Mouse (Mus musculus) CH12.LX (cell line): ENCODE data around the gene Igfbp1. TPM values are rescaled to one million over a fixed set of nuclear protein-coding genes. Genes with fewer than 3 reads are reported as not detected.

Source experiments
- DNase-seq: peaks from one replicate; pipeline ENCODE4 v3.0.0-alpha.2; 2013; ENCODE audit errors: extremely low read depth
- H3K27ac ChIP-seq: 2 replicates; pipeline ENCODE4 v1.5.1; 2012; ENCODE audit warnings: low read depth, mild to moderate bottlenecking, control low read depth, moderate library complexity; ENCODE audit not compliant: insufficient read depth
- H3K27me3 ChIP-seq: replicated peaks from 2 replicates; pipeline ENCODE3; 2012; ENCODE audit warnings: inconsistent platforms
- H3K36me3 ChIP-seq, 2 experiments: replicated peaks in 1 of 2; 2 replicates each; pipeline versions ENCODE3 to v1.6.1; 2012; ENCODE audit warnings: inconsistent platforms in 1 of 2, low read length in 1 of 2, mild to moderate bottlenecking in 1 of 2, mixed read lengths in 1 of 2, moderate library complexity in 1 of 2; ENCODE audit not compliant: control insufficient read depth in 1 of 2, insufficient read depth in 1 of 2
- H3K4me1 ChIP-seq, 2 experiments: 2 replicates each; pipeline ENCODE4 v1.6.1; 2012; ENCODE audit warnings: inconsistent platforms in 1 of 2, moderate library complexity in 1 of 2; ENCODE audit not compliant: insufficient read depth in 2 of 2, control insufficient read depth in 1 of 2
- H3K4me2 ChIP-seq: 2 replicates; pipeline ENCODE4 v1.6.1; 2012; ENCODE audit warnings: low read depth, mild to moderate bottlenecking, control low read depth; ENCODE audit not compliant: poor library complexity, insufficient read depth, severe bottlenecking
- H3K4me3 ChIP-seq, 3 experiments: fragments of 150-350 bp in 1 of 3; sonication (generic) in 1 of 3; replicated peaks in 1 of 3; 2 replicates each; pipeline versions ENCODE3 to v1.5.1; 2011 to 2012; ENCODE audit warnings: low read depth in 2 of 3, low read length in 2 of 3, mild to moderate bottlenecking in 2 of 3, moderate library complexity in 2 of 3, control low read depth in 1 of 3, improper control_type of control experiment in 1 of 3, inconsistent platforms in 1 of 3, mixed read lengths in 1 of 3; ENCODE audit not compliant: poor library complexity in 1 of 3
- H3K79me2 ChIP-seq: replicated peaks from 2 replicates; pipeline ENCODE4 v1.6.1; 2012; ENCODE audit warnings: mild to moderate bottlenecking, moderate library complexity; ENCODE audit not compliant: control insufficient read depth, poor library complexity, insufficient read depth, severe bottlenecking; ENCODE audit errors: extremely low read depth
- H3K9ac ChIP-seq: 2 replicates; pipeline ENCODE4 v1.6.1; 2012; ENCODE audit warnings: low read depth, mild to moderate bottlenecking, control low read depth, moderate library complexity; ENCODE audit not compliant: insufficient read depth
- H3K9me3 ChIP-seq: replicated peaks from 2 replicates; pipeline ENCODE3; 2012; ENCODE audit warnings: low read length, inconsistent platforms, mixed read lengths
- BHLHE40 ChIP-seq: IDR thresholded peaks from 2 replicates; pipeline ENCODE4 v1.6.1; 2011; ENCODE audit warnings: mild to moderate bottlenecking, low read depth, low read length, improper control_type of control experiment
- CHD2 ChIP-seq: IDR thresholded peaks from 2 replicates; pipeline ENCODE4 v1.6.1; 2011; ENCODE audit warnings: low read length, improper control_type of control experiment
- CTCF ChIP-seq, 2 experiments: IDR thresholded peaks in 1 of 2; conservative IDR thresholded peaks in 1 of 2; 2 replicates each; pipeline ENCODE4 v1.5.1; 2011 to 2012; ENCODE audit warnings: low read depth in 2 of 2, low read length in 2 of 2, improper control_type of control experiment in 1 of 2, inconsistent platforms in 1 of 2, mild to moderate bottlenecking in 1 of 2, moderate library complexity in 1 of 2
- E2F4 ChIP-seq: IDR thresholded peaks from 2 replicates; pipeline ENCODE4 v1.6.1; 2011; ENCODE audit warnings: low read depth, low read length, improper control_type of control experiment; ENCODE audit not compliant: insufficient replicate concordance
- ETS1 ChIP-seq: conservative IDR thresholded peaks from 2 replicates; pipeline ENCODE4 v1.6.1; 2012; ENCODE audit warnings: low read depth, mild to moderate bottlenecking, inconsistent platforms, low read length, improper control_type of control experiment, moderate library complexity
- JUN ChIP-seq: IDR thresholded peaks from 2 replicates; pipeline ENCODE4 v1.6.1; 2011; ENCODE audit warnings: low read depth, mild to moderate bottlenecking, low read length, improper control_type of control experiment, moderate library complexity; ENCODE audit not compliant: insufficient read depth
- MAZ ChIP-seq: IDR thresholded peaks from 2 replicates; pipeline ENCODE4 v1.6.1; 2012; ENCODE audit warnings: low read depth, mild to moderate bottlenecking, inconsistent platforms, low read length, improper control_type of control experiment, moderate library complexity
- MXI1 ChIP-seq: IDR thresholded peaks from 2 replicates; pipeline ENCODE4 v1.6.1; 2011; ENCODE audit warnings: mild to moderate bottlenecking, low read depth, low read length, improper control_type of control experiment
- NELFE ChIP-seq: IDR thresholded peaks from 2 replicates; pipeline ENCODE4 v1.6.1; 2011; ENCODE audit warnings: low read depth, low read length, improper control_type of control experiment
- PAX5 ChIP-seq: IDR thresholded peaks from 2 replicates; pipeline ENCODE4 v1.6.1; 2012; ENCODE audit warnings: low read length, inconsistent platforms, mixed read lengths
- POLR2A ChIP-seq: IDR thresholded peaks from 2 replicates; pipeline ENCODE4 v1.6.1; 2011; ENCODE audit warnings: low read depth, mild to moderate bottlenecking, improper control_type of control experiment, low read length
- POLR2AphosphoS2 ChIP-seq: IDR thresholded peaks from 2 replicates; pipeline ENCODE4 v1.6.1; 2011; ENCODE audit warnings: low read depth, low read length, improper control_type of control experiment
- RAD21 ChIP-seq: IDR thresholded peaks from 2 replicates; pipeline ENCODE4 v1.6.1; 2011; ENCODE audit warnings: low read depth, mild to moderate bottlenecking, low read length, improper control_type of control experiment, moderate library complexity
- RCOR1 ChIP-seq: conservative IDR thresholded peaks from 2 replicates; pipeline ENCODE4 v1.6.1; 2012; ENCODE audit warnings: low read depth, mild to moderate bottlenecking, inconsistent platforms, low read length, improper control_type of control experiment
- TBP ChIP-seq: conservative IDR thresholded peaks from 2 replicates; pipeline ENCODE4 v1.6.1; 2011; ENCODE audit warnings: low read depth, low read length, improper control_type of control experiment
- UBTF ChIP-seq: IDR thresholded peaks from 2 replicates; pipeline ENCODE4 v1.6.1; 2012; ENCODE audit warnings: low read depth, mild to moderate bottlenecking, inconsistent platforms, low read length, improper control_type of control experiment, moderate library complexity
- USF1 ChIP-seq: IDR thresholded peaks from 2 replicates; pipeline ENCODE4 v1.6.1; 2014; ENCODE audit warnings: low read depth, mild to moderate bottlenecking, inconsistent platforms, low read length, improper control_type of control experiment
- ZC3H11A ChIP-seq: IDR thresholded peaks from 2 replicates; pipeline ENCODE4 v1.6.1; 2012; ENCODE audit warnings: low read depth, mild to moderate bottlenecking, inconsistent platforms, low read length, improper control_type of control experiment
- ZKSCAN1 ChIP-seq: IDR thresholded peaks from 2 replicates; pipeline ENCODE4 v1.6.1; 2012; ENCODE audit warnings: low read depth, inconsistent platforms, low read length, improper control_type of control experiment, borderline replicate concordance
- ZNF384 ChIP-seq: IDR thresholded peaks from 2 replicates; pipeline ENCODE4 v1.6.1; 2012; ENCODE audit warnings: low read depth, low read length, improper control_type of control experiment, inconsistent platforms
- dilution Hi-C: fragments of 300-500 bp; cut with MboI; formaldehyde crosslinking; loops from 2 replicates; pipeline ENCODE4 v1.14.3; 2020; ENCODE audit warnings: low sequenced_read_pairs; ENCODE audit not compliant: extremely low pct_unique_long_range_greater_than_20kb, extremely low pct_ligation_motif_present
- in situ Hi-C: fragments of 300-500 bp; cut with MboI; formaldehyde crosslinking; loops from 3 replicates; pipeline ENCODE4 v1.14.3; 2019; ENCODE audit warnings: low sequenced_read_pairs, low pct_ligation_motif_present, low pct_unique_long_range_greater_than_20kb, mixed read lengths
- polyA plus RNA-seq: library from polyadenylated mRNA; unstranded; fragments of >175 nt; gene quantifications from 2 replicates; pipeline ENCODE4 v1.2.1, GENCODE M21; 2012; ENCODE audit warnings: low read depth; ENCODE audit not compliant: insufficient read length
- total RNA-seq, 2 experiments: library from RNA; depleted of rRNA; stranded (reverse); fragments of 300-350 nt in 1 of 2; fragments of >200 nt in 1 of 2; gene quantifications; 2 replicates each; pipeline ENCODE4 v1.2.3; 2012 to 2014

The Igfbp1 gene
- total and polyA plus RNA-seq, 3 experiments, result not detected

DNA sequence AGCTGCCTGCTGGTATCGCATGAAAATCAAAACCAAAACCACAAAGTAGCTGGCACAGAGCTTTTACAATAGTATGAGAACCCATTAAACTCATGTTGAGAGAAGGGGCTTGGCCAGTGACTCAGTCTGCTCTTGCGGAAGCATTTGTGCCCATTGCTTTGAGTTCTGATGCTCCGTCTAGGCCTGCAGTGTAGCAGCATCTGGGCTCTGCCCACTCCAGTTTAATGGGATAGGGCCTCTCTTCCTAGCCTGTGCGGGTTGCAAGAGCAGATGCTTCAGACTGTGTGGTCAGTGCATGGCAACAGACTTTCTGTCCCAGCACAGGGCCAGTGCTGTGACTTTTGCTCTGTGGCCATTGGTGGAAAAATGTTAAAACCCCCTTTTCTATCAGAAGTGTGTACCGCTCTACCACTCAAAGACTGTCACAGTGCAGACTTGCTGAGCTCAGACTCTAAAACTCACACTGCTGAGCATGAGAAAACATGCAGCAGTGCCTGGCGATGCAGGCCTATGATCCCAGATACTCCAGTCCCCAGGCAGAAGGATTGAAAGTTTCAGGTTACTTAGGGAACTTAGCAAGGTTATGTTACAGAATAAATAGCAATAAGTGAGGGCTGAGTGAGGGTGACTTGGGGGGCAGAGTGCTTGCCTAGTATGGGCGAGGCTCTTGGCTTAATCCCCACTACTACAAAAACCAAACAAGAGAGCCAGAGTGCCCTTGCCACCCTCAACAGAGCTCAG lies 29.4 kb downstream of the Igfbp1 start:
- no peak overlapping the region for H3K9ac ChIP-seq
- no peak overlapping the region for H3K4me3 ChIP-seq
- TF ChIP-seq TBP (no peak), PAX5 (no peak), UBTF (no peak), ETS1 (no peak), RCOR1 (no peak), JUN (no peak), ZC3H11A (no peak), ZNF384 (no peak), POLR2AphosphoS2 (no peak), MXI1 (no peak), E2F4 (no peak), NELFE (no peak)
- H3K79me2 ChIP-seq, result no peaks in the 10 kb centered on the region
- H3K27me3 ChIP-seq, result no peaks in the 10 kb centered on the region
- DNase-seq, result no peak
- in situ Hi-C loops (no loop called here), dilution Hi-C loops (no loop called here)
- no peaks in the 10 kb centered on the region for H3K36me3 ChIP-seq
- no peaks in the 10 kb centered on the region for H3K4me1 ChIP-seq
- H3K4me2 ChIP-seq, result no peak overlapping the region
- H3K9me3 ChIP-seq, result peaks cover 33% of the 10 kb centered on the region
- H3K27ac ChIP-seq, result no peak overlapping the region

DNA sequence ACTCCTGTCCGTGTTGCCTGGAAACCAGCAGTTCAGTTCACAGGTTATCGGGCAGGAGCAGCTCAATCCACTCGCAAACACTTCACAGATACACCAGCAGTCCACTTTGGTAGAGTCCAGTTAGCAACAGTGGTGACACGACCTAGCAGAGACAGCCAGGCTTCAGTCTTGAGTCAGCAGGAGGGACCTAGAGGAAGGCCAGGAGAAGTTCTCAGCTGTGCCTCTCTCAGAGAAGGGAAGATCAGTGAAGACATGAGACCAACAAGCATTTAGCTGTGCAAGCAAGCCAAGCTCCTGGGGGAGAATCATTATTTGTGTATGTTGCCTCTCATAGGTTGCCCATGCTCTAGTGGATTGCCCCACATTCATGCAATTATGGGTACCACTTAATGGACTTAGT lies 30.5 kb downstream of the Igfbp1 start:
- in situ Hi-C loops (no loop called here), dilution Hi-C loops (no loop called here)
- no peak for DNase-seq
- no peak overlapping the region for H3K4me3 ChIP-seq
- H3K27me3 ChIP-seq, result no peaks in the 10 kb centered on the region
- H3K4me2 ChIP-seq, result no peak overlapping the region
- no peak overlapping the region for H3K9ac ChIP-seq
- H3K79me2 ChIP-seq, result no peaks in the 10 kb centered on the region
- H3K4me1 ChIP-seq, result no peaks in the 10 kb centered on the region
- TF ChIP-seq JUN, result no peak
- TF ChIP-seq ZC3H11A, result no peak
- no peak for TF ChIP-seq ZNF384
- no peak for TF ChIP-seq POLR2AphosphoS2
- no peak for TF ChIP-seq USF1
- TF ChIP-seq ZKSCAN1, result no peak
- no peak for TF ChIP-seq RAD21
- TF ChIP-seq BHLHE40, result no peak
- TF ChIP-seq POLR2A, result no peak
- no peak for TF ChIP-seq CHD2
- no peak for TF ChIP-seq MAZ
- TF ChIP-seq CTCF (conservative IDR thresholded peaks at IDR 0.05 in 1 of 2, IDR thresholded peaks at IDR 0.05 in 1 of 2; ENCODE audit: low read depth in 2 of 2, low read length in 2 of 2), result no peak
- no peak overlapping the region for H3K27ac ChIP-seq
- H3K36me3 ChIP-seq, result no peaks in the 10 kb centered on the region
- peaks cover 36% of the 10 kb centered on the region for H3K9me3 ChIP-seq
